Mouse (Mus musculus) testis, adult 2 months (tissue): ENCODE data around the gene Atp6v0a1. TPM values are rescaled to one million over a fixed set of nuclear protein-coding genes. Genes with fewer than 3 reads are reported as not detected.

Source experiments
- H3K27ac ChIP-seq: fragments of 200-500 bp; 2 replicates; pipeline ENCODE4 v1.5.1; 2012; ENCODE audit warnings: low read depth, low read length; ENCODE audit not compliant: control insufficient read depth, insufficient read depth
- H3K27me3 ChIP-seq: fragments of 200-500 bp; 2 replicates; pipeline ENCODE4 v1.6.1; 2012; ENCODE audit warnings: mild to moderate bottlenecking, low read length, moderate library complexity; ENCODE audit not compliant: control insufficient read depth, insufficient read depth
- H3K36me3 ChIP-seq: fragments of 200-500 bp; 2 replicates; pipeline ENCODE4 v1.6.1; 2012; ENCODE audit warnings: mild to moderate bottlenecking, low read length; ENCODE audit not compliant: control insufficient read depth, insufficient read depth
- H3K4me1 ChIP-seq: fragments of 200-500 bp; 2 replicates; pipeline ENCODE4 v1.6.1; 2012; ENCODE audit warnings: low read length; ENCODE audit not compliant: control insufficient read depth, insufficient read depth
- H3K4me3 ChIP-seq: fragments of 200-500 bp; 2 replicates; pipeline ENCODE4 v1.5.1; 2012; ENCODE audit warnings: low read depth, mild to moderate bottlenecking, low read length, moderate library complexity, mixed read lengths; ENCODE audit not compliant: control insufficient read depth
- CTCF ChIP-seq: fragments of 200-500 bp; IDR thresholded peaks from 2 replicates; pipeline ENCODE4 v1.5.1; 2012; ENCODE audit warnings: low read depth, mild to moderate bottlenecking, inconsistent platforms, low read length, moderate library complexity; ENCODE audit not compliant: control insufficient read depth, insufficient read depth, insufficient replicate concordance
- POLR2A ChIP-seq: fragments of 200-500 bp; IDR thresholded peaks from 2 replicates; pipeline ENCODE4 v1.6.1; 2012; ENCODE audit warnings: low read depth, mild to moderate bottlenecking, inconsistent platforms, low read length, moderate library complexity; ENCODE audit not compliant: control insufficient read depth
- polyA plus RNA-seq: library from polyadenylated mRNA; depleted of rRNA; stranded (reverse); fragments of >200 nt; gene quantifications from 2 replicates; pipeline ENCODE4 v1.2.3, GENCODE M21; 2012

Atp6v0a1 gene
- polyA plus RNA-seq, 1 experiment = 18.1 TPM

DNA sequence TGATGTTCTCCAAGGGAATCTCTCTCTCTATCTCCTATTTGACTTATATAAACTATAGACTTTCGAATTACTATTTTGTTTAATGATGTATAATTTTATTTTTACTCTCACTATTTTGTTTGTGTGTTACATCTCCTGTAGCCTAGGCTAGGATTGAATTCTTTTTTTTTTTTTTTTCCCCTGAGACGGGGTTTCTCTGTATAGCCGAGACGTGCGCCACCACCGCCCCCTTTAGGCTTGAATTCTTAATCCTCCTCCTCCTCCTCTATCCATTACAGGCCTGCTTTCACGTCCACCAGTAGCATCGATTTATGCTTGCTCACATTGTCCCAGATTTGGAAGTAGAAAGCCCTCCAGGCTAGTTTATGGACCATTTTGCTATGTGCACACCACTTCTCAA is 27.2 kb upstream of the Atp6v0a1 start:
- H3K4me1 ChIP-seq = peaks cover 3% of the 10 kb centered on the region
- H3K36me3 ChIP-seq = no peaks in the 10 kb centered on the region
- no peak overlapping the region for H3K27ac ChIP-seq
- H3K27me3 ChIP-seq = no peaks in the 10 kb centered on the region
- TF ChIP-seq CTCF (no peak), POLR2A (no peak)
- H3K4me3 ChIP-seq = no peak overlapping the region

DNA sequence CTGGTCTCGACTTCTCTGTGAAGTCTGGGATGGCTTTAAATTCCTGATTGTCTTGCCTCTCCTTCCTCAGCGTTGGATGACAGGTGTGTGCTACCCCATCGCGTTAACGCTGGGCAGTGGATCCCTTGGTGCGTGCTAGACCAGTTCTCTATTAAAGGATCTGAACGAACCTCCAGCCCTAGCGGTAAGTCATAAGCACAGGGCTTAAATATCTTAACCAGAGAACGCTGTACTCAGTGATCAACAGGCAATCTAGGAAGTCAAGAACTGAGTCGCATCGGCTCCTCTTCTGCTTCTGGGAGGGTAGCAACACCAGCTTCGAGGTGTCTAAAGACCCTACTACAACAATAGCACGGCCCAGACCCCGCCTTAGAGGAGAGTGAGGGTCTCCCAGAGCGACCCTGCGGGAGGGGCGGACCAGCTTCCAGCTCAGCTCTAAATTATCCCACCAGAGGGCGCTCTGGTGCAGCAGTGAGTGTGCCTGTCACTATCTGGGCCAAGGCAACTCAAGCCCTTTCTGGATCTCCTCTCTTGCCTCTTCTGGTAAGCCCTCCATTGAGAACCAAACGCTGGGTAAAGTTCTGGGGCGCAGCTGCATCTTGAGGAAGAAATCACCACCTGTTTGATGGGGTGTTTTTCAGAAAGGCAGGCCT is 26.0 kb upstream of the Atp6v0a1 start:
- Histone ChIP-seq H3K27me3 (no peaks in the 10 kb centered on the region), H3K4me1 (peaks cover 3% of the 10 kb centered on the region), H3K4me3 (peak overlapping the region; percentile 28), H3K36me3 (no peaks in the 10 kb centered on the region), H3K27ac (no peak overlapping the region)
- TF ChIP-seq POLR2A = no peak
- peak; percentile 95 for TF ChIP-seq CTCF

DNA sequence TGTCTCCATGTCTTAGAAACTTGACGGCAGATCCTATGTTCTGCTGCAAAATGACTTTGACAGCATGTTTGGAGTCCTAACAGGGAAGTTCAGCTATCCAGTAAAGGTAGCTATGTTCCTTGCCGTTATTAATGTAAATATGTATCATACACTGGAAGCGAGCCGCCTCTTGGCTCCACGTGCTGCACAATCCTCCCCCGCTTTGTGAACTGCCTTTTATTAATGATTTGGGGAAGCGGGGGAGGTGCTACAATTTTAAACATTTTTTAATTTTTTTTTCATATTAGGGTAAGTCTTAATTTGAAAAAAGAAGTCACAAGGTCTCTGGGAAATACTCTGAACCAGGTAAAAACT is 25.5 kb upstream of the Atp6v0a1 start:
- no peak overlapping the region for H3K27ac ChIP-seq
- no peak for TF ChIP-seq CTCF
- no peak for TF ChIP-seq POLR2A
- H3K4me3 ChIP-seq = no peak overlapping the region
- no peaks in the 10 kb centered on the region for H3K36me3 ChIP-seq
- no peaks in the 10 kb centered on the region for H3K27me3 ChIP-seq
- H3K4me1 ChIP-seq = peaks cover 3% of the 10 kb centered on the region

DNA sequence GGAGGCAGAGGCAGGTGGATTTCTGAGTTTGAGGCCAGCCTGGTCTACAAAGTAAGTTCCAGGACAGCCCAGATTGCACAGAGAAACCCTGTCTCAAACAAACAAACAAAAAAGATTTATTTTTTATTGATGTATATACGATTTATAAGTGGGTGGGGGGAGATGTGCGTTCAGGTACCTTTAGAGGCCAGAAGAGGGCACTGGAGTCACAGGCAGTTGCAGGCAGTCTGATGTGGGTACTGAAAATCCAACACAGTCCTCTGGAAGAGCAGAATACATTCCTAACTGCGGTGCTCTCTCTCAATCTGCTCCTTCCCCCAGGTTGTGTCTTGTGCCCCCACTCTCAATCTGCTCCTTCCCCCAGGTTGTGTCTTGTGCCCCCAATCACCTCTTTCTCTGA is 23.6 kb upstream of the Atp6v0a1 start:
- Histone ChIP-seq H3K36me3 (no peaks in the 10 kb centered on the region), H3K27me3 (no peaks in the 10 kb centered on the region), H3K27ac (no peak overlapping the region), H3K4me3 (no peak overlapping the region), H3K4me1 (peaks cover 3% of the 10 kb centered on the region)
- TF ChIP-seq POLR2A (no peak), CTCF (no peak)

GRCm38 (mm10) chr11:100988674-100989073 is 20.6 kb upstream of the Atp6v0a1 start:
- Histone ChIP-seq H3K27ac (no peak overlapping the region), H3K36me3 (no peaks in the 10 kb centered on the region), H3K4me1 (peaks cover under 1% of the 10 kb centered on the region), H3K4me3 (no peak overlapping the region), H3K27me3 (no peaks in the 10 kb centered on the region)
- no peak for TF ChIP-seq CTCF
- TF ChIP-seq POLR2A = no peak

GRCm38 (mm10) chr11:100989666-100990065 is 19.6 kb upstream of the Atp6v0a1 start:
- Histone ChIP-seq H3K27ac (no peak overlapping the region), H3K36me3 (no peaks in the 10 kb centered on the region), H3K4me3 (no peak overlapping the region), H3K4me1 (no peaks in the 10 kb centered on the region), H3K27me3 (no peaks in the 10 kb centered on the region)
- no peak for TF ChIP-seq POLR2A
- TF ChIP-seq CTCF = no peak

DNA sequence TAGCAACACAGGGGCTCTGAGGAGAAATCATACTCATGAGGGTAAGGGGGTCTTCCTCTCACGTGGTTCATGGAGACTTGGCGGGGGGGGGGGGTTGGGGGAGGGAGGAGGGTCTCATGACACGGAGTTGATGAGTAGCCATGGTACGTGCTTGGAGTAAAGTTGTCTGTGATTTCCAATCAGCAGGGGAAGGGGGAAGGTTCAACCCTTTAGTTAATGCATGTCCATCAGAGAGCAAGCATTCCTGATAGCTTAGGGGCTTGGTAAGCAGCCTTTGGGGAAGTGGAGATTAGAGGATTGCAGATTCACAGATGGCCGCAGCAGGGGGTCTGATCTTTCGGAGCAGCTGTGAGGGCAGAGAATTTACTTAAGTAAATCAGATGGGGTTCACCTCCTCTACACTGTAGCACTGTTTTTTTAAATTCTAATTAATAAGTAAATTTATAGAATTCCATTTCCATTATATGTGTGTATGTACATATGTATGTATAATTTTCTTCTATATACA is 18.2 kb upstream of the Atp6v0a1 start:
- Histone ChIP-seq H3K27ac (no peak overlapping the region), H3K4me1 (no peaks in the 10 kb centered on the region), H3K36me3 (no peaks in the 10 kb centered on the region), H3K4me3 (no peak overlapping the region), H3K27me3 (no peaks in the 10 kb centered on the region)
- TF ChIP-seq CTCF (no peak), POLR2A (no peak)
